Mouse (Mus musculus) midbrain, postnatal 0 days (tissue): ENCODE data around the gene Gpr182. TPM values are rescaled to one million over a fixed set of nuclear protein-coding genes. Genes with fewer than 3 reads are reported as not detected.

Experiments used
- ATAC-seq: fragments of 200-750 bp; cut with Nextera tagmentation; 2 replicates; pipeline ENCODE4 v1.8.0; 2017; ENCODE audit warnings: moderate number of reproducible peaks, mild to moderate bottlenecking, moderate TSS enrichment, moderate library complexity; ENCODE audit not compliant: low FRiP score
- DNase-seq: peaks from one replicate; pipeline ENCODE4 v3.0.0-alpha.2; 2015; ENCODE audit warnings: low spot score
- H3K27ac ChIP-seq: fragments of 300-500 bp; sonication (generic); 2 replicates; pipeline ENCODE4 v1.5.1; 2014; ENCODE audit warnings: low read depth, mild to moderate bottlenecking, low read length, mixed read lengths
- H3K27me3 ChIP-seq: fragments of 300-500 bp; sonication (generic); 2 replicates; pipeline ENCODE4 v1.6.1; 2014; ENCODE audit warnings: low read length, control low read depth, mixed read lengths; ENCODE audit not compliant: insufficient read depth
- H3K36me3 ChIP-seq: fragments of 300-500 bp; sonication (generic); 2 replicates; pipeline ENCODE4 v1.6.1; 2014; ENCODE audit warnings: low read length, control low read depth, mixed read lengths; ENCODE audit not compliant: insufficient read depth
- H3K4me1 ChIP-seq: fragments of 300-500 bp; sonication (generic); 2 replicates; pipeline ENCODE4 v1.6.1; 2014; ENCODE audit warnings: mild to moderate bottlenecking, control low read depth, antibody characterized with exemption, low read length, mixed read lengths; ENCODE audit not compliant: insufficient read depth
- H3K4me2 ChIP-seq: fragments of 300-500 bp; sonication (generic); 2 replicates; pipeline ENCODE4 v1.6.1; 2014; ENCODE audit warnings: low read depth, mild to moderate bottlenecking, low read length, mixed read lengths; ENCODE audit not compliant: poor library complexity, severe bottlenecking
- H3K4me3 ChIP-seq: fragments of 300-500 bp; sonication (generic); 2 replicates; pipeline ENCODE4 v1.5.1; 2014; ENCODE audit warnings: low read depth, mild to moderate bottlenecking, low read length, moderate library complexity
- H3K9ac ChIP-seq: fragments of 300-500 bp; sonication (generic); replicated peaks from 2 replicates; pipeline ENCODE4 v1.6.1; 2014; ENCODE audit warnings: mild to moderate bottlenecking, low read length, moderate library complexity, mixed read lengths; ENCODE audit not compliant: poor library complexity, severe bottlenecking
- H3K9me3 ChIP-seq: fragments of 300-500 bp; sonication (generic); 2 replicates; pipeline ENCODE4 v1.6.1; 2016; ENCODE audit warnings: low read length, control low read depth
- CTCF ChIP-seq: IDR thresholded peaks from 2 replicates; pipeline ENCODE4 v1.5.1; 2016; ENCODE audit warnings: antibody characterized with exemption, mild to moderate bottlenecking
- WGBS: fragments of 180-500 bp; shearing (Covaris S2); extraction: QIAGEN DNeasy Blood & Tissue Kit; methylation state at CpG from one replicate; pipeline ENCODE4 v1.1.7; 2014; 5-methylcytosine and 5-hydroxymethylcytosine counted together
- polyA plus RNA-seq: library from polyadenylated mRNA; unstranded; fragments of >200 nt; fragmentation: Nextera tagmentation; extraction: Ambion mirVana; gene quantifications from 2 replicates; pipeline ENCODE4 v1.2.1, GENCODE M21; 2015
- total RNA-seq: library from RNA; depleted of rRNA; stranded (reverse); fragments of >200 nt; gene quantifications from 2 replicates; pipeline ENCODE4 v1.2.3, GENCODE M21; 2014; rRNA removed

The Gpr182 gene
- total and polyA plus RNA-seq, 2 experiments from 2014 or later: 1.6 to 1.8 TPM

GRCm38 (mm10) chr10:127707721-127708120 is 43.8 kb downstream of the Gpr182 start:
- Histone ChIP-seq H3K9ac (no peak overlapping the region), H3K4me2 (no peak overlapping the region), H3K27ac (no peak overlapping the region), H3K4me1 (no peaks in the 10 kb centered on the region), H3K9me3 (no peaks in the 10 kb centered on the region), H3K27me3 (no peaks in the 10 kb centered on the region), H3K4me3 (no peak overlapping the region), H3K36me3 (no peaks in the 10 kb centered on the region)
- no peak for TF ChIP-seq CTCF
- 85% methylated on average over 7 of the region's 7 CpGs for WGBS
- DNase-seq (no peak), ATAC-seq (no peak)

- no peak for TF ChIP-seq CTCF
- H3K27me3 ChIP-seq: no peaks in the 10 kb centered on the region
- no peaks in the 10 kb centered on the region for H3K9me3 ChIP-seq
- ATAC-seq: no peak
- WGBS: 92% methylated on average over 4 of the region's 4 CpGs
- no peaks in the 10 kb centered on the region for H3K36me3 ChIP-seq
- H3K4me2 ChIP-seq: no peak overlapping the region
- no peak overlapping the region for H3K4me3 ChIP-seq
- no peak overlapping the region for H3K27ac ChIP-seq
- no peak overlapping the region for H3K9ac ChIP-seq
- DNase-seq: no peak
- H3K4me1 ChIP-seq: no peaks in the 10 kb centered on the region
These were observed 45.7 kb downstream of the Gpr182 start for GRCm38 (mm10) chr10:127705783-127706182.

GRCm38 (mm10) chr10:127704766-127705220 is 46.7 kb downstream of the Gpr182 start, which contains the start of gene Myo1a:
Gene Myo1a (plus strand): TSS chr10:127705170.
- Histone ChIP-seq H3K4me2 (no peak within 1 kb of the TSS), H3K9me3 (no peaks in the 10 kb centered on the region), H3K36me3 (no peaks in the 10 kb centered on the region), H3K4me3 (no peak within 1 kb of the TSS), H3K27ac (no peak within 1 kb of the TSS), H3K27me3 (no peaks in the 10 kb centered on the region), H3K4me1 (no peaks in the 10 kb centered on the region), H3K9ac (no peak within 1 kb of the TSS)
- 76% methylated on average over 2 of the region's 2 CpGs for WGBS
- TF ChIP-seq CTCF: no peak
- DNase-seq (no peak), ATAC-seq (no peak)

- WGBS: 66% methylated on average over 2 of the region's 2 CpGs
- Histone ChIP-seq H3K27me3 (no peaks in the 10 kb centered on the region), H3K4me2 (no peak overlapping the region), H3K9me3 (no peaks in the 10 kb centered on the region), H3K4me1 (no peaks in the 10 kb centered on the region), H3K9ac (no peak overlapping the region), H3K27ac (no peak overlapping the region), H3K36me3 (no peaks in the 10 kb centered on the region; the same call in 1 of the 2 replicates), H3K4me3 (no peak overlapping the region)
- no peak for TF ChIP-seq CTCF
- no peak for DNase-seq
- ATAC-seq: no peak
These were observed 47.2 kb downstream of the Gpr182 start for GRCm38 (mm10) chr10:127704293-127704692.

GRCm38 (mm10) chr10:127703299-127703698 is 48.2 kb downstream of the Gpr182 start:
- Histone ChIP-seq H3K27ac (no peak overlapping the region), H3K27me3 (no peaks in the 10 kb centered on the region), H3K4me1 (no peaks in the 10 kb centered on the region), H3K36me3 (peaks cover 3% of the 10 kb centered on the region; the same call in 1 of the 2 replicates), H3K4me3 (no peak overlapping the region), H3K9ac (no peak overlapping the region), H3K4me2 (no peak overlapping the region), H3K9me3 (no peaks in the 10 kb centered on the region)
- ATAC-seq (no peak), DNase-seq (no peak)
- TF ChIP-seq CTCF: no peak
- 52% methylated on average over 4 of the region's 4 CpGs for WGBS

DNA sequence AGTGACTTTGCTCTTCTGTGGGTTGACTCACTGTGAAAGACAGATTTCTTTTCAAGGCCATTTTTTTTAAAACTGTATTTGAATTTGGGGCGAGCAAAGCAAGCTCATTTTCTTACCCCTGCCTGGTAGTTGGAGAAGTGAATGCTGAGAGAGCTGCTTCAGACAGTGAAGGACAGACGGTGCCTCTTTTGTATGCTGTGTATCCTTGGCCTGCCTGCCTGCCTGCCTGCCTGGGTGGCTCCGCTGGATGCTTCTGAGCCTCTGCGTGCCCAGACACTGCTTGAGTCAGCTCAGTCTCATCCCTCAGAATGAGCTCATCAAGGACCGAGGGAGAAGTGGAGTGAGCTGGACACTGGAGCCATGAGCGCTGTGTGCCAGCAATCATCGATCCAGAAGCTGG is 52.6 kb downstream of the Gpr182 start:
- no peak overlapping the region for H3K9ac ChIP-seq

More for the DNA sequence above, 52.6 kb downstream of the Gpr182 start:
- 92% methylated on average over 7 of the region's 7 CpGs for WGBS
- Histone ChIP-seq H3K9me3 (no peaks in the 10 kb centered on the region), H3K4me2 (no peak overlapping the region), H3K36me3 (peaks cover 10% of the 10 kb centered on the region; the same call in 1 of the 2 replicates), H3K27me3 (no peaks in the 10 kb centered on the region), H3K4me1 (no peaks in the 10 kb centered on the region), H3K27ac (no peak overlapping the region), H3K4me3 (no peak overlapping the region)
- DNase-seq: no peak
- no peak for TF ChIP-seq CTCF
- ATAC-seq: no peak

Other genes starting within 250 kb of the Gpr182 start
- 16.2 and 16.6 TPM in 2 replicates for gene Ndufa4l2, start 236.8 kb downstream of the Gpr182 start, total RNA-seq
- 18.7 and 19.9 TPM in 2 replicates for gene Ndufa4l2, start 236.8 kb downstream of the Gpr182 start, polyA plus RNA-seq
- gene Shmt2, start 229.3 kb downstream of the Gpr182 start, total RNA-seq: 39.8 and 48.0 TPM in 2 replicates
- 32.8 and 34.2 TPM in 2 replicates for gene Shmt2, start 229.3 kb downstream of the Gpr182 start, polyA plus RNA-seq
- 11.8 and 22.6 TPM in 2 replicates for gene Nxph4, start 217.2 kb downstream of the Gpr182 start, total RNA-seq
- 68.9 and 72.4 TPM in 2 replicates for gene Nxph4, start 217.2 kb downstream of the Gpr182 start, polyA plus RNA-seq
- gene Lrp1, start 130.6 kb downstream of the Gpr182 start, total RNA-seq: 297 and 319 TPM in 2 replicates
- gene Lrp1, start 130.6 kb downstream of the Gpr182 start, polyA plus RNA-seq: 79.8 and 84.4 TPM in 2 replicates
- gene Stat6, start 108.7 kb downstream of the Gpr182 start, total RNA-seq: 6.1 and 10.2 TPM in 2 replicates
- 3.9 and 4.3 TPM in 2 replicates for gene Stat6, start 108.7 kb downstream of the Gpr182 start, polyA plus RNA-seq
- gene Nemp1, start 84.8 kb downstream of the Gpr182 start, total RNA-seq: 3.2 and 3.7 TPM in 2 replicates
- 1.4 and 1.7 TPM in 2 replicates for gene Nemp1, start 84.8 kb downstream of the Gpr182 start, polyA plus RNA-seq
- 4.8 and 5.6 TPM in 2 replicates for gene Nab2, start 83.2 kb downstream of the Gpr182 start, total RNA-seq
- gene Nab2, start 83.2 kb downstream of the Gpr182 start, polyA plus RNA-seq: 1.4 and 1.6 TPM in 2 replicates
- 0.57 and 0.77 TPM in 2 replicates for gene Myo1a, start 46.6 kb downstream of the Gpr182 start, total RNA-seq
- gene Myo1a, start 46.6 kb downstream of the Gpr182 start, polyA plus RNA-seq: 0.13 and 0.15 TPM in 2 replicates
- gene Tac2, start 27.3 kb downstream of the Gpr182 start, total RNA-seq: 0.27 TPM in 1 of 2 replicates, not detected in the other
- 2.0 and 4.5 TPM in 2 replicates for gene Tac2, start 27.3 kb downstream of the Gpr182 start, polyA plus RNA-seq
- gene Zbtb39, start 12.2 kb downstream of the Gpr182 start, total RNA-seq: 13.6 and 15.2 TPM in 2 replicates
- gene Zbtb39, start 12.2 kb downstream of the Gpr182 start, polyA plus RNA-seq: 3.0 and 3.1 TPM in 2 replicates
- 0.11 TPM in 1 of 2 replicates, not detected in the other for gene Rdh1, start 8.0 kb upstream of the Gpr182 start, total RNA-seq
- 0.05 TPM in 1 of 2 replicates, not detected in the other for gene Rdh1, start 8.0 kb upstream of the Gpr182 start, polyA plus RNA-seq
- 0.27 TPM in 1 of 2 replicates, not detected in the other for gene Rdh16f1, start 8.1 kb upstream of the Gpr182 start, total RNA-seq
- not detected in 2 replicates for gene Rdh16f1, start 8.1 kb upstream of the Gpr182 start, polyA plus RNA-seq
- gene Rdh9, start 24.7 kb upstream of the Gpr182 start, total RNA-seq: 0.66 TPM in 1 of 2 replicates, not detected in the other
- gene Rdh9, start 24.7 kb upstream of the Gpr182 start, polyA plus RNA-seq: 0.60 and 0.63 TPM in 2 replicates
- gene Rdh16, start 49.4 kb upstream of the Gpr182 start, total RNA-seq: not detected in 2 replicates
- gene Rdh16, start 49.4 kb upstream of the Gpr182 start, polyA plus RNA-seq: not detected in 2 replicates
- not detected in 2 replicates for gene Rdh19, start 98.2 kb upstream of the Gpr182 start, total RNA-seq
- not detected in 2 replicates for gene Rdh19, start 98.2 kb upstream of the Gpr182 start, polyA plus RNA-seq
- not detected in 2 replicates for gene Rdh16f2, start 114.7 kb upstream of the Gpr182 start, total RNA-seq
- not detected in 2 replicates for gene Rdh16f2, start 114.7 kb upstream of the Gpr182 start, polyA plus RNA-seq
- not detected in 2 replicates for gene Rdh7, start 137.1 kb upstream of the Gpr182 start, total RNA-seq
- not detected in 2 replicates for gene Rdh7, start 137.1 kb upstream of the Gpr182 start, polyA plus RNA-seq
- 0.99 TPM in 1 of 2 replicates, not detected in the other for gene Sdr9c7, start 146.8 kb upstream of the Gpr182 start, total RNA-seq
- gene Sdr9c7, start 146.8 kb upstream of the Gpr182 start, polyA plus RNA-seq: not detected in 2 replicates